Mouse (Mus musculus): Measurements from ENCODE around the gene Fgf23. TPM values are rescaled to one million over a fixed set of nuclear protein-coding genes. Genes with fewer than 3 reads are reported as not detected.

The Fgf23 gene
- polyA plus RNA-seq, 1 experiment from 2014 or later: not detected

DNA sequence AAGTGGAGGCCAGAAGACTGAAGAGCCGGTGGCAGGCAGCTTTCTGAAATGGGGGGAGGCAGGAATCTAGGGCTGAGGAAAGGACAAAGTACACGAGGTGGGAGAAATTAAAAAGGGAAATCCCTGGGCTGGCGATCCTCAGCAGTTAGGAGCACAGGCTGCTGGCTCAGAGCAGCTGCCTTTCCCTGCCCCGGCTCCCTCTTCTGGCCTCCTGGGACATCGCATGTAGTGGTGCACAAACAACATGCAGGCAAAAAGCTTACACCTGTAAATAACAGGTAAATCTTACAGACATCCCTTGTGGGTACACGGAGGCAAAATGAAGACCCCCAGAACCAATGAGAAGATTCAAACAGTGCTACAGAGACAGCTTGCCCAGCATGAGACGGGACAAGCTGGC lies 21.9 kb downstream of the Fgf23 start:
- 68% methylated on average over 7 of the region's 7 CpGs for WGBS
- Histone ChIP-seq H3K4me1 (replicated peaks; ENCODE audit: control insufficient read depth, insufficient read depth) (no peaks in the 10 kb centered on the region), H3K9ac (ENCODE audit: low read length) (no peak overlapping the region), H3K4me3 (ENCODE audit: low read depth, low read length) (no peak overlapping the region), H3K27ac (replicated peaks) (no peak overlapping the region), H3K9me3 (ENCODE audit: control insufficient read depth, low read length) (no peaks in the 10 kb centered on the region), H3K27me3 (ENCODE audit: control insufficient read depth, insufficient read depth, low read length) (no peaks in the 10 kb centered on the region), H3K4me2 (replicated peaks; ENCODE audit: low read depth) (no peak overlapping the region), H3K36me3 (ENCODE audit: control insufficient read depth, insufficient read depth, low read length) (no peaks in the 10 kb centered on the region; the same call in 1 of the 2 replicates)
- no peak for ATAC-seq (ENCODE audit: low FRiP score, low TSS enrichment)
- no peak for TF ChIP-seq EP300 (optimal IDR thresholded peaks at IDR 0.05)
- TF ChIP-seq CTCF (IDR thresholded peaks at IDR 0.05; ENCODE audit: low read depth): peak; percentile 69
- DNase-seq (ENCODE audit: low spot score): peak; percentile 56

DNA sequence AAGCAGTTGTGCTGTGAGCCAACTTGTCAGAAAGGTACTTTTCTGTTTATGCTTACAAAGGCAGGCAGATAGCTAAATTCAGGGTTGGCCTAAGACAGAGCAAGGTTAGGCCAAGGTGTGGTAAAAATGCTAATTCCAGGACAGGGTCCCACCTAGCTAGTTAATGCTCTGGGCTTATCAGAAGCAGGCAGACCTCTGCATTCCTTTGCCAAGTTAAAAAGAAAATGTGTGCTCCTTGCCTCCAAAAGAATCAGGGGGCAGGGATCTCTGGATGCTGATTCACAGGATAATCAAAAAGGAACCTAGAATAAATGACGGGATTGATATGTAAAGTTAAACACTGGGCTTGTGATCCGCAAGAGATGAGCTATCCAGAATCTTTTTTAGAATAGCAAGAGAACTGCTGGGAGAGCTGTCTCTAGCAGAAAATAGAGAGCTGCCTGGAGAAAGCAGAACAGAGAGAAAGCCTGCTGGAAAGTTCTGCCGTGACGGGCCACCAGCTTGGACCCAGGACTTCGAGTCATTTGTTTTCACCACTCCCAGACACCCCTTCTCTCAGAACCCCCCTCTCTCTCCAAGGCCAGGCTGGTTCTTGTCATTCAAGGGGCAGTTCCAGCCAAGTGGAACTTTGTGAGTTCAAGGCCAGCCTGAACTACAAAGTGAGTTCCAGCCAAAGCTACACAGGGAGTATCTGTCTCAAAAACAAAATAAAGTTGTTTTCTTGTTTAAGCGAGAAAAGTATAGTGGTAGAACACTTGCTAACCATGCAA lies 31.0 kb downstream of the Fgf23 start:
- no peak for DNase-seq (ENCODE audit: low spot score)
- 84% methylated on average over 6 of the region's 6 CpGs for WGBS
- no peaks in the 10 kb centered on the region for H3K27me3 ChIP-seq (ENCODE audit: control insufficient read depth, insufficient read depth, low read length)
- H3K9ac ChIP-seq (ENCODE audit: low read length): no peak overlapping the region
- no peak for ATAC-seq (ENCODE audit: low FRiP score, low TSS enrichment)
- H3K36me3 ChIP-seq (ENCODE audit: control insufficient read depth, insufficient read depth, low read length): no peaks in the 10 kb centered on the region
- no peak overlapping the region for H3K4me3 ChIP-seq (ENCODE audit: low read depth, low read length)
- TF ChIP-seq EP300 (optimal IDR thresholded peaks at IDR 0.05) (no peak), CTCF (IDR thresholded peaks at IDR 0.05; ENCODE audit: low read depth) (no peak)
- no peaks in the 10 kb centered on the region for H3K4me1 ChIP-seq (replicated peaks; ENCODE audit: control insufficient read depth, insufficient read depth)
- no peaks in the 10 kb centered on the region for H3K9me3 ChIP-seq (ENCODE audit: control insufficient read depth, low read length)
- no peak overlapping the region for H3K4me2 ChIP-seq (replicated peaks; ENCODE audit: low read depth)
- no peak overlapping the region for H3K27ac ChIP-seq (replicated peaks)

DNA sequence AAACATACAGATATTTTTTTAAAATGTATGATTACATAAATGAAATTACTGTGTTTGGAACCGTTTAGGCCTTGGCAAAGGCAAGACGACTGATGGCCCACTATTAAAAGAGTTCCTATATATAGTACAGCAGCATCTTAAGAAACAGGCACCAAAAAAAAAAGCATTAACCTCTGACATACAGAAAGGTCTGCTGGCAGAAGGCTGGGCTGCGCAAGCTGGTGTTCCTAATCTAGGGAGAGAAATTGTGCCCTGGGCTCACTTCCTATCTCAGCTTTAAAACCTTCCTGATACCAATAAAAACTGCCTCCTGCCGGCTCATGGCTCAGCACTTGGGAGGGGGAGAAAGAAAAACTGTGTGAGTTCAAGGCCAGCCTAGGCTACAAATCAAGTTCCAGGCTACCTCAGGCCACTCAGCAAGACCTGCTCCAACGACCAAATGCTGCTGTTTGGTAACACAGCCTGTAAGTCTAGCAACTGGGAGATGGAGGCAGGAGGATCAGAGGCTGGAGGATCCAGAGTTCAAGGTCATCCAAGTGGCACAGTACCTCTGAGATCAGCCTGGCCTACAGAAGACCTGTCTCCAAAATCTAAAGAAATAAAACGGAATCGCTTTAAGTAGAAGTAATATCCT lies 31.8 kb downstream of the Fgf23 start:
- ATAC-seq (ENCODE audit: low FRiP score, low TSS enrichment) (no peak), DNase-seq (ENCODE audit: low spot score) (no peak)
- H3K36me3 ChIP-seq (ENCODE audit: control insufficient read depth, insufficient read depth, low read length): no peaks in the 10 kb centered on the region
- no peak overlapping the region for H3K4me3 ChIP-seq (ENCODE audit: low read depth, low read length)
- no peaks in the 10 kb centered on the region for H3K9me3 ChIP-seq (ENCODE audit: control insufficient read depth, low read length)
- 75% methylated on average over 7 of the region's 7 CpGs for WGBS
- H3K27me3 ChIP-seq (ENCODE audit: control insufficient read depth, insufficient read depth, low read length): no peaks in the 10 kb centered on the region
- no peak for TF ChIP-seq CTCF (IDR thresholded peaks at IDR 0.05; ENCODE audit: low read depth)
- no peak for TF ChIP-seq EP300 (optimal IDR thresholded peaks at IDR 0.05)
- no peak overlapping the region for H3K4me2 ChIP-seq (replicated peaks; ENCODE audit: low read depth)
- H3K9ac ChIP-seq (ENCODE audit: low read length): no peak overlapping the region
- no peak overlapping the region for H3K27ac ChIP-seq (replicated peaks)
- H3K4me1 ChIP-seq (replicated peaks; ENCODE audit: control insufficient read depth, insufficient read depth): no peaks in the 10 kb centered on the region

DNA sequence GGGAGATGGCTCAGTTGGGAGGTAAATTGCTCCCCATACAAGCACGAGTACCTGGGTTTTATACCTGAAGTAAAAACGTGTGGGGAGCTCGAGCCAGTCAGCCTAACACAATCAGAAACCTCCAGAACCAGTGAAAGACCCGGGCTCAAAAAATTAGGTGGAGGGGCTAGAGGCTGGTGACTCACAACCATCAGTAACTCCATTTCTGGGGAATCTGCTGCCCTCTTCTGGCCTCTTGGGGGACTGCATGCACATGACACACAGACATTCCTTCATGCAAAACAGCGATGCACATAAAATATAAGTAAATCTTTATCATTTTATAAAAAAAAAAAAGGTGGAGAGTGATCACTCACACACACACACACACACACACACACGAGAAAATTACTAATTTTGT lies 32.4 kb downstream of the Fgf23 start:
- ATAC-seq (ENCODE audit: low FRiP score, low TSS enrichment) (no peak), DNase-seq (ENCODE audit: low spot score) (peak; percentile 42)
- Histone ChIP-seq H3K4me1 (replicated peaks; ENCODE audit: control insufficient read depth, insufficient read depth) (no peaks in the 10 kb centered on the region), H3K9ac (ENCODE audit: low read length) (no peak overlapping the region), H3K9me3 (ENCODE audit: control insufficient read depth, low read length) (no peaks in the 10 kb centered on the region), H3K27ac (replicated peaks) (no peak overlapping the region), H3K4me2 (replicated peaks; ENCODE audit: low read depth) (no peak overlapping the region), H3K27me3 (ENCODE audit: control insufficient read depth, insufficient read depth, low read length) (no peaks in the 10 kb centered on the region), H3K4me3 (ENCODE audit: low read depth, low read length) (no peak overlapping the region), H3K36me3 (ENCODE audit: control insufficient read depth, insufficient read depth, low read length) (no peaks in the 10 kb centered on the region)
- TF ChIP-seq EP300 (optimal IDR thresholded peaks at IDR 0.05) (no peak), CTCF (IDR thresholded peaks at IDR 0.05; ENCODE audit: low read depth) (peak; percentile 72)
- WGBS: 69% methylated on average over 6 of the region's 6 CpGs

DNA sequence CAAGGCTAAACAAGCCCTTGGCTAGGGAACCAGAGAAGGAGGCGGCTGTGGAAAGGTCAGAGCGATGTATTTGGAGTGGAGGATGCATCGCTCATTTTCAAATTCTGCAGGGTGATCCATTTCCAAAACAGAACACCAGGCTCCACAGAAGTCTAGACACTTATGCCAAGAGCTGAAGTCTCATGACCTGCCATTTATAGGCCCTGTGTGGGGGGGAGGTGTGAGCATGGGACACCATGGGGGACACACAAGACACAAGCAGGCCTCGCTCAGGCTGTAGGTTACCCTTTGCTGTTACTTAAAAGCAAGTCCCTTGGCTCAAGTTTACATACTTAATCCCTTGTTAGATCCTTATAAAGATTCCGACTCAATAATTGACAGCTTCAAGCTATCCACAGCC lies 33.5 kb downstream of the Fgf23 start:
- 48% methylated on average over 5 of the region's 5 CpGs for WGBS
- Histone ChIP-seq H3K4me3 (ENCODE audit: low read depth, low read length) (no peak overlapping the region), H3K27ac (replicated peaks) (no peak overlapping the region), H3K4me2 (replicated peaks; ENCODE audit: low read depth) (no peak overlapping the region), H3K9ac (ENCODE audit: low read length) (no peak overlapping the region), H3K27me3 (ENCODE audit: control insufficient read depth, insufficient read depth, low read length) (no peaks in the 10 kb centered on the region), H3K9me3 (ENCODE audit: control insufficient read depth, low read length) (no peaks in the 10 kb centered on the region), H3K4me1 (replicated peaks; ENCODE audit: control insufficient read depth, insufficient read depth) (no peaks in the 10 kb centered on the region), H3K36me3 (ENCODE audit: control insufficient read depth, insufficient read depth, low read length) (no peaks in the 10 kb centered on the region)
- ATAC-seq (ENCODE audit: low FRiP score, low TSS enrichment) (no peak), DNase-seq (ENCODE audit: low spot score) (no peak)
- TF ChIP-seq EP300 (optimal IDR thresholded peaks at IDR 0.05) (no peak), CTCF (IDR thresholded peaks at IDR 0.05; ENCODE audit: low read depth) (no peak)

DNA sequence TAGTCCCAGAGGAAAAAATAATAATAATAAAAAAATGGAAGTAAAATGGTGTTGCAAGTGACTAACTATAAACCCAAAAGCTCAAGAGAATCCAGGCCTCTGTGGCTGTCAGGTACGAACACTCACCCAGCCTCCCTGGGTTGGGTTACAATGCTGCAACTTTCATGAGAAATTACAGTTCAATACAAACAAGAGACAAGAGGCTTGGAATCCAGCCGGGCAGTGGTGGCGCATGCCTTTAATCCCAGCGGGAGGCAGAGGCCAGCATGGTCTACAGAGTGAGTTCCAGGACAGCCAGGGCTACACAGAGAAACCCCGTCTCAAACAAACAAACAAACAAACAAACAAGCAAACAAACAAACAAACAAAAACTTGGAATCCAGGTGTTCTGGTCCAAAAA lies 34.0 kb downstream of the Fgf23 start:
- ATAC-seq (ENCODE audit: low FRiP score, low TSS enrichment) (no peak), DNase-seq (ENCODE audit: low spot score) (no peak)
- no peak overlapping the region for H3K27ac ChIP-seq (replicated peaks)
- 35% methylated on average over 5 of the region's 5 CpGs for WGBS
- no peaks in the 10 kb centered on the region for H3K9me3 ChIP-seq (ENCODE audit: control insufficient read depth, low read length)
- no peaks in the 10 kb centered on the region for H3K27me3 ChIP-seq (ENCODE audit: control insufficient read depth, insufficient read depth, low read length)
- H3K9ac ChIP-seq (ENCODE audit: low read length): no peak overlapping the region
- H3K4me1 ChIP-seq (replicated peaks; ENCODE audit: control insufficient read depth, insufficient read depth): no peaks in the 10 kb centered on the region
- H3K36me3 ChIP-seq (ENCODE audit: control insufficient read depth, insufficient read depth, low read length): no peaks in the 10 kb centered on the region
- no peak overlapping the region for H3K4me3 ChIP-seq (ENCODE audit: low read depth, low read length)
- H3K4me2 ChIP-seq (replicated peaks; ENCODE audit: low read depth): no peak overlapping the region
- TF ChIP-seq EP300 (optimal IDR thresholded peaks at IDR 0.05): no peak
- TF ChIP-seq CTCF (IDR thresholded peaks at IDR 0.05; ENCODE audit: low read depth): no peak

Measured in stomach, postnatal 0 days (tissue).